Mouse (Mus musculus) kidney, postnatal 4 days (tissue): ENCODE data around the gene Pip5k1b.

Source experiments
- DNase-seq, 2 experiments: peaks; one replicate each; pipeline ENCODE4 v3.0.0; 2021; ENCODE audit warnings: mixed read lengths in 2 of 2

The Pip5k1b gene

DNA sequence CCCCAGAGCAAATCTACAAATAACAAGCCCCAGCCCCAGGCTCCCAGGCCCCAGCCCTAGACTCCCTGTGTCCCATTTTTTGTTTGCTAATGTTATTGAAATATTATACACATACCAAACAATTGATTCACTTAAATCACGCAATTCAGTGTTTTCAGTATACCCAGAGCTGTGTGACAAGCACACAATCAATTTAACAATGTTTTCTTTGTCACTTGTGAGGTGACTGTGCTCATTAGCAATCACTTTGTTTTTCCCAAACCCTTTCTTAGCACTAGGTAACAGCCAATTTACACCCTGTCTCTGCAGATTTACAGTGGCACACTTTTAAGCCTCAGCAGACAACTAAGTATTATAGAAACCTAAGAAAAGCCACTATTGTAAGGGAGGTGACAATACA, 228.7 kb downstream of the Pip5k1b start:
- no peak for DNase-seq

DNA sequence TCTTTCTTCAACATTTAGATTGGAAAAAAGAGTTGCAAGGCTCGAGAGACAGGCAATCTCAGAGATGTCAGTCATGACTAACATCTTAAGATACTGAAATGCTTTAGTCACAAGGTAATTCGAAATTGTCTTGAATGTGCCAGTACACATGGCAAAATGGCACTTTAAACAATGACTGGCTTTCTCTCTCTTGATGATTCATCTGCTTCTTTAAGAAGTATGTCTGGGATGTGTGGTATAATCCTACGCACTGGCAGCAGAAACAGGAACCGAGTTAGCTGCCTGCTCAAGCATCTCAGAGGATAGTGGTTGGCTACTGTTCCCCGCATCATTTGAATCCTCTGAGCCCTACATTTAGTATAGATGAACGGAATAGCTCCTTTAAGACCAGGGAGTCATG, 230.0 kb downstream of the Pip5k1b start:
- DNase-seq, result no peak

DNA sequence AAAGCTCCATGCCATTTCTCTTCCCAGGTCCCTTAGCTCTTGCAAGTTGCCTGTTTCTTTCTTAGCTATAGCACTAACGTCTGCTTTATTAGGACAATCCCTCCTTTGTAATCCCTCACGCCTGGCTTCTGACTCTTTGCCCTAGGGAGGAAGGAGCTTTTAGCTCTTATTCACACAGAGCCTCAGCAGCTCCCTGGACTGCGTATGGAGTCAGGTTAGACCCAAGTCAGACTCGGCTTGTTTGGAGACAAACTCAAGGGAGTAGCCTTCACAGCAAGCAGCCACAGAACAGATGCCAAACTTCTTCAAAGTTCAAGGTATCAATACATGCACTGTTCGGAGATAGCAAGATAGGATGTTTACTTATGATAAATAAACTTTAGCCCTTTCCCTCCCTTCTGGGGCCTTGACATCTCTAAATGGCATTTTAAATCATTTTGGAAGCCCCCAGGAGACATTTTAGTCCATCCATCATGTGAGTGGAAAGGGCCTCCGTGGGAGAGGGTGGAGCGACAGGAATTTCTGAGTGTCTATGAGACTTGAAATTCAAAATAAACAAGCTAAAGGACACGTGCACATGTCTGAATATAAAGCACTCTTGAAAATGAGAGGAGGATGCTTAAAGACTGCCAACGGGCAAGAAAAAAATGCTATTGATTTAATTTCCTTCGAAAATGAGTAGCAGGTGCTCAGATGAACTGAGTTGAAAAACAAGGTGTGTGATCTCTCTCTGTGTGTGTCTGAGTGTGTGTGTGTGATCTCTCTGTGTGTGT, 231.6 kb downstream of the Pip5k1b start:
- DNase-seq, result no peak

DNA sequence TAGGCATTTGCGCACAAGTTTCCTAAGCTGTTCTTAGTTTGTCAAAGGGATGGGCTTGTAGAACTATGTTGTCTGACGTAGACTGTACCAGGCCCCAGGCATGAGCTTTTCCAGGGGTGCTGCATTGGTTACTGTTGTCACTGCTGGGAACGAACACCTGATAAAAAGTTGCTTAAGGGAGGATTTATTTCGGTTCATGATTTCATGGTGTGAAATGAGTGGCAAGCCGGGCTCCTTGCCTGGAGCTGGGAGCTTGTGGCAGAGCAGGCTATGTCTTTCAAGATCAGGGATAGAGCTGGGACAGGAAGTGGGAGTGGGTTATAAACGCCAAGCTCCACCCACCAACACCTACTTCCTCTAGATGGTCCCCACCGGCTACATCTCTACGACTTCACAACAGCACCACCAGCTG, 233.8 kb downstream of the Pip5k1b start:
- no peak for DNase-seq

DNA sequence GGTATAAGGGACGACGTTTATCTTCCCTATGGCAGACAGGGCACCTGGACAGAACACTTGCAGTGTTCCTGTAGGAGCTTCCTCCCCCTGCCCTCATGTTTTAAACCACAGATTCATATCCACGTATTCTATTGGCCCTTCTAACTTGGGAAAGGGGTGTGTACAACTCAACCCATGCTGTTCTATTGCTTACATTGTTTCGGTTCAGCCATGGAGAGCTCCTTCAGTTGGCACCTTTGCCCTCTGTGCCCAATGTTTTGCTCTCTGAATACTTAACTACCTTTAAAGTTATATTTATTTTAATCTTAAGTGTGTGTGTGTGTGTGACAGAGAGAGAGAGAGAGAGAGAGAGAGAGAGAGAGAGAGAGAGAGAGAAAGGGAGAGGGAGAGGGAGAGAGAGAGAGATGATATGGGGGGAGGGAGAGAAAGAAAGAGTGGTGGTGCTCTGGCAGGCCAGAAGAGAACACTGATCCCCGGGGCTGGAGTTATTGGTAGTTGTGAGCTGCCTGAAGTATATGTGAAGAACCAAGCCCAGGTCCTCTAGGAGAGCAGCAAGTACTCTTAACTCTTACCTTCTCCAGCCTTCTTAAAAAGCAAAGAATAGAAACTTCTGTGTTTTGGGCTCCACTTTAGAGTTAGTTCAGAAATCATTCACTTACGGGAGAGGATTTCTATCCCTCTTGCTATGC, 234.3 kb downstream of the Pip5k1b start:
- no peak for DNase-seq

DNA sequence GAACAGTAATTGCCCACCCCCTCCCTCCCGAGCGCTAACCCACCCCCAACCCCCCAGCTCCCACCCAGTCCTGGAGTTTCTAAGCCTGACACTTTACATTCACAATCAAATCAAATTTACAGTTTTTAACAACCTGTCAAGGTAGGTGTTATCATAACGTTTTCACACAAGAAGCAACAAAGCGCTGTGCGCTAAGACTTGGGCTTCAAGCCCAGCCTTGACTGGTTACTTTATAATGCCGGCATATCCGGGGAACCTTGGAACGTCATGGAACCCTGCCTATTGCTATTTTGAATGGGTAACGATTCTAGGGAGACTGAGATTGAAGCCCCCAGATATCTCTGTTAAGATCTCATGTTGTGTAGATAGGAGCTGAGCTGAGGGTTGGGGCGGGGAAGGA, 237.5 kb downstream of the Pip5k1b start:
- DNase-seq, result no peak

DNA sequence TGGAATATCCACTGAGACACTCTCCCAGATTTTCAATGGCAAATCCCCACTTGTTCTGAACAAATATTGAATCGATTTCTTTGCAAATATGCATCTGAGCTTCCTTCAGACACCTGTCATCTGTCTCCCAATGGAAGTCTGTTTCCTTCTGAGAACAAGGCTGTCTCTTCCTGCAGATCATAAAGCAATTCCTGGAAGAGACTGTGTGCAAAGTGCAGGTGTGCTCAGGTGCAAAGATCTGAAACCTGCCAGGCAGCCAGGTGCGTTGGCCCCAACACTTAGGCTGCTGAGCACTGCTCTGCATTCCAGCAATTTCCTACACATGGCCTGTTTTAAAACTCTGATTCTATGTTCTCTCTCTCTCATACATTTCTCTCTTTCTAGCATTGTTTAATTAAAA, 237.9 kb downstream of the Pip5k1b start:
- no peak for DNase-seq

DNA sequence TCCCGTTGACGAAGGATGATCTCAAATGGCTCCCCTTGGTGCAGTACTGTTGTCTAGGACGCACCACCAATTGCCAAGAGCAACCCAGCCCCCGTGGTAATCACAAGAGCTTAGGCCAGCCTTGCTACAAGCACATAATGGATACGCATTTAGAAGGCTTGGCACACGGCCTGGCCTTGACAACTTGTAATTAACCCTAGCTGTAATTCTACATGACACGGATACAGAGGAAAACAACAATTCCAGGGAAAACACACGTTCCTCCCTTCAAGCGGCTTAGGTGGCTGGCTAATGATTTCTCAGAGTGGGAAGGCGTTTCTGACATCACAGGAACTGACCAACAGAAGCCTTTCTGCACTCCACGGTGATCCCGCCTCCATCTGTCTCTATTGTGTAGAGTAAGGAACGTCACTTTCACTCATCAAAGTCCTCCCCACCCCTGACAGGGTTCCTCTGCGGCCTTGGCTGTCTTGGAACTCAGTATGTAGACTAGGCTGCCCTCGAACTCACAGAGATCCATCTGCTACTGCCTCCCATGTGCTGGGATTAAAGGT, 238.6 kb downstream of the Pip5k1b start:
- DNase-seq, result peak; percentile 67 to 75

DNA sequence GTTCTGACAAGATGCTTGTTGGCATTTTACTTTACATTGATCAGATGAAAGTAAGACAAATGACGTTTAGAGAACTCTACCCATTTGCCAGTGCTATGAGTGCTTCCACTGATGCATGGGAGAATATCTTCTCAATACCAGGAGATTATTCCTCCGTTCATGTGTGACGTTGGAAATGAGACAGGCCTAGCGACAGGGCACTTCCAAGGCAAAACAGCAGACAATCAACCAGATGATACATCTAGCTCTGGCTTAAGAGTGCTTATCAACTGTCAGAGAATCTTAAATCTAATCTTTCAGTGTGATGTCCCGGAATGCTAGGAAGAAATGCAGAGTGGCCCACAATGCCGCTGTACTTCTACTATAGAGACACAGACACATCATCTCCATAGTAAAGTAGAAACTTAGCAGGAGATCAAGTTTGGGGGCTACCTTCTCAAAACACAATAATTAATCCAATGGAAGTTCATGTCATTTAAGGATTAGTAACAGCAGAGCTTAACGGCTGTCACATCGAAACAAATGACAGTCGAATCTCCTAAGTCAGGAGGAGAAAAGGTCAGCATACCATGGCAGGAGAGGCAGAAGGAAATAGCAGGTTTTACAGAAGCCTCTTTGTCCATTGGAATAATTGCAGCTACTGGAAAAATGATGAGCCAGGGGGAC, 239.5 kb downstream of the Pip5k1b start:
- no peak for DNase-seq

DNA sequence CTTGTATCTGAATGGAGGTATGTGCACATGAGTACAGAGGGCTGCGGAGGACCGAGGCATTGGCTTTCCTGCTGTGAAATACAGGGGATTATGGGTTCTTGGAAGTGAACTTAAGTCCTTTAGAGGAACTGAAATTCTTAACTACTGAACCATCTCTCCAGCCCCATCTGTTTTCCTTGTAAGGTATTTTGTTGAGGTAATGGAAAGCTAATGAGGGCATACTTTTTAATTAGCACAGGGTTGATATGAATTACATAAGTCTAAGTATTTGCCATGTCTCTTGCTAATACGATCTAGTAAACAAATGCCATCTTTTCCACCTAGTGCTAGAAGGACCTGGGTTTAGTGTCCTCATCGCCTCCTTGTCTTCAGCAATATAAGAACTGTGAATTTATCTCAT, 240.4 kb downstream of the Pip5k1b start:
- DNase-seq, result no peak

DNA sequence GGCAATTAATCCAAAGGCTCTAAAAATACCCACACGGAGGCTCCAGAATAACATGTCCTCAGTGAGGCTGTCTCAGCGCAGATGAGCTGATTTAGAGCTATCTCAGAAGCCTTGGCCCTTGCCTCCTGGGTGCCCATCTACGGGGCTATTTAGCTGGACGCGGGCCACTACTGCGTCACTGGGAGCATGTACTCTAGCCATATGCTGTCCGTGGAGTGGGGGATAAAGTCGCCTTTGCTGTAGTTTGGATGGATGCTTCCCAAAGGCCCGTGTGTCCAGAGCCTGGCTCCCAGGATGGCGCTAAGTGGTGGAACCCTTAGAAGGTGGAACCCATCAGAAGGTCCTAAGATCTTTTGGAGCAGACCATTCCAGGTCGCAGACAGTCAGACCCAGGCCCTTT, 241.0 kb downstream of the Pip5k1b start:
- DNase-seq, result no peak

DNA sequence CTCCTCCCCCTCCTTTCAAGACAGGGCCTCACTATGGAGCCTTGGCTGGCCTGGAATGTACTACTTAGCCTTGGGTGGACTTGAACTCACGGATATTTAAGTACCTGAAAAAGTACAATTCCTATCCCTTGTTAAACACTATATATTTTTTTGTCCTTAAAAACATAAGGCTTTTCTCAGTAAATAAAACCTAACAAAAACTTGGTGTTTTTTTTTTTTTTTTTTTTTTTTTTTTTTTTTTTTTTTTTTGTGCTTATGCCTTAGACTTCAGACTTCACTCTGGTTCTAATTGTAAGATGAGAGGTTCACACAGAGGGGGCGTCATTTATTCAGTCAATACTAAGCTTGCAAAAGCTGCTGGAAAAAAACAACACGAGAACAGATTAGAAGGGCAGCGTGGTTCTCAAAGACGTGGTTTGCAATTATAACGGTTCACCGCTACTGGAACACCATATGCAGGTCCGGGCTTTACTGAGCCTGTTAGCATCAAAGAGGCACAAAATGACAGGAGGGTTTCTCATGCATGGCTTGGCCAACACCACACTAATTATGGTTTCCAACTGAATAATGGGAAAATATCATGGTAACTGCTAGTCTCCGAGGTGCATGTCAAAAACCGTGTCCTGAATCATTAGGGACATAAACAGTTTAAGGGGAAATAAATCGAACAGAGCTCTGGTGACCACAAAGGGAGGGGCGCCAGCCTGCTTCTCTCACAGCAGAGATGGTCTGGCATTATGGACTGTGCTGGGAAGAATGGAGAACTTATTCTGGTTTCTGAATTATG, 242.9 kb downstream of the Pip5k1b start:
- no peak for DNase-seq

DNA sequence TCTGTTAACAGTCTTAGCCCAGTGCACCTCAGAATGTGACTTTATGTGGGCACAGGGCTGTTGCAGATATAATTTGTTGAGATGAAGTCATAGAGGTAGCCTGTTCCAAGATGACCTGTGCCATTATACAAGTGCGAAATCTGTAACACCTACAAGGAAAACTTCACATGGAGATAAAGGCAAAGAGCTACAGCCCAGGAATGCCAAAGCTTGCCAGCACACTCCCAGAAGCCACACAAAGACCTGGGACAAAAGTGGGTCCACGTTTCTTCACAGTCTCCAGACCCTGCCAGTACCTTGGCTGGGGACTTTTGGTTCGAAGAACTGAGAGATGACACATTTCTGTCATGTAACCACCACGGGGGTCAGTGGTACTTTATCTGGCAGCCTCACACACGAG, 243.6 kb downstream of the Pip5k1b start:
- no peak for DNase-seq

DNA sequence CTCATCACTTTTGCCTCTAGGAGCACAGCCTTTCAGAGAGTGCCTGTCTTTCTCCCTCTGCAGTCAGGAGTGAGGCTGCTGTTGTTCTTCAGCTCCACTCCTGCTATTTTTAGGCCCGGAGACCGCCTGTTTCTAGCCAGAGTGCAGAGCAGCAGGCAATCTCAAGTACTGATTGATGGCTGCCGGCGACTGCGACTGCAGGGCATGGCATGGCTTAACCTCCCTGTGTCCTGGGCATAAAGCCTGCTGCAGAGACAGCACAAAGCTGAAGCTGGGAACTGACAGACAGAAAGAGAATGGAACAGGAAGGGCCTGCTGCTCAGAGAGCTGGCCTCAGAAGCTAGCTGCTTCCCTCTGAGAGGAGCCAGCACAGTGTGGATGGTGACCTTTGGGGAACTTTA, 247.4 kb downstream of the Pip5k1b start:
- peak; percentile 43 to 58 for DNase-seq

DNA sequence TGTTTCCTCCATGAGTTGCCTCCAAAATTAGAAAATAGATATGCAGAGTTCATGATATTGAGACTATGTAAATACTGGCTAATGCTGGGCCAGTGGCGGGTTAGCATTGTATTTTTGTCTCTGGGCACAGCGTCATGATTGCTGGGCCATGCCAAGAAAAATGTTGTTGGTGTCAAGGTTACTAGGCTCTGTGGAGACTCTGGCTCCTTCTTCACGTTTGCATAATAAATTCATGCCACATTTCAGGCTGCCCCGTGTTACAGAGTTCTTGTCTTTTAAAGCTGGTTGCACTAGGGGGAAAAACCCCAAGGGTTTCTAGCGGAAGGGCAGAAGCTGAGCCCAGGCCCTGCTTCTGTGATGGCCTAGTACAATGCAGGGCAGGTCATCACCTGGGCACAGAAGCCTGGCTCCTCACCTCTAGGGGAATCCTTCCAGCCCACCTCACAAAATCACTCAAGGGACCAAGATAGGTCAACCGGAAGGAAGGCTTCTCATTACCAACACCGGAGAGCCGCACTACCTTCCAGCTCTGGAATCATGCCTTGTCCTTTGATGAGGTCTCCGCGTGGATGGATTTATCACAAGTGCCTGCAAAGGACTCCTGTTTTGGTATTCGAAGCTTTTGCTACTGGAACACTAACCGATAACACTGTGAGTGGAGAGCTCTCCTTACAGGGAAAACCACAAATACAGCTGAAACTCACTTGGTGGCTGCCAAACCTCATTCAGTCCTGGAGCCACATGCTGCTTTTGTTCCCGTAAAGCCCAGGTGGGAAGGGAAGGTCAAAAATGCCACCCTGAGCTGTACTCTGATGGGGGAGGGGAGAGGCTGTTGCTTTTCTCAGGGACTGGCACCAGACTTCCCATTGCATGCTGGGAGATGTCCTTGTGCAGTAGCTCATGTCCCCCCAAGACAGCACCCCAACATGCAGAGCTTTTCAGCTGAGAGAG, 248.1 kb downstream of the Pip5k1b start:
- DNase-seq, result no peak

DNA sequence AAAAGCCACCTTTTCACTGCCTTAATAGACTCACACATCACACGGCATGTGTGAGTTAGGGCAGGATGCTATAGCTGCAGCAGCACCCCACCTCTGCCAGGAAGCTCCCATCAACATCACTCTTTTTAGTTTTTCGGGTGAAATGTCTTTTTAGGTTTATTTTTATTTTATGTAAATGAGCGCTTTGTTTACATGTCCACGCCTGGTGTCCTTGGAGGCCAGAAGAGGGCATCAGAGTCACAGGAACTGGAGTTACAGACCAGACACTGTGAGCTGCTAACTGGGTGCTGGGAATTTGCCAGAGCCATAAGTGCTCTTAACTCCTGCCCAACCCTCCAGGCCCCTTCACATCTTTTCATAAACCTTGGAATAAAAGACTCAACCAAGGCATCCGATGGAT, 249.3 kb downstream of the Pip5k1b start:
- no peak for DNase-seq

DNA sequence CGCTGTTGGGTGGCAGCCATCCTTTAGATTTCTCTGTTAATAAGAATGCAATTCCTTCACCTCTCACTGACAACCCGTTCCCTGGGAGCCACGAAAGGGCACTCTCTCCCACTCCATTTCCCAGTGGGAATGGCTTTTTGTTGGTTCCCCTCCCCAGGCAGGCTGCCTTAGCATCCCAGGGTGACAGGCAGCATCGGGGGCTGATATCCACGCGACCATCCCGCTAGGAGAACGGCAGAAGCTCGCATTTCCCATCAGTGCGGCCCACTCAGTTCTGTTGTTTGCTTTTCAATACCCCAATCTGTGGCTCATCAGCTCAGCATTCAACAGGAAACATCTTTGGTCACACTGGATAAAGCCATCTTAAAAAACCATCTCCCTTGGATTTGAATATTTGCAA, 253.5 kb downstream of the Pip5k1b start:
- DNase-seq, result no peak

DNA sequence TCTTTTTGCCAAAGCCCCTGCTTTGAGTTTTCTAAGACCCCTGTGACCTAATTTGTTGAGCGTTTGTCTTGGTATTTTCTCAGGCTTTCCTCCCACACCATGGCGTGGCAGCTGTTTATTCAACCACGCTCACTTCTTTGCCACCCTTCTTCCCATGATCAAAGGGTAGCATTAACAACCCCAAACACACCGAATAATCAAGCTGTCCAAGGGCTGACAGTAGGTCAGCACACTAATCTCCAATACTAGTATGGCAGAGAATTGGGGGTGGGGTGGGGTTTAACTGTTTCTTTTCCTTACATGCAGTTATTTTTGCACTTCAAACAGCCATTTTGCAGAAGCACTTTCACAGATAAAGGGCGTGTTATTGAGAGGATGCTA, 253.9 kb downstream of the Pip5k1b start:
- no peak for DNase-seq

DNA sequence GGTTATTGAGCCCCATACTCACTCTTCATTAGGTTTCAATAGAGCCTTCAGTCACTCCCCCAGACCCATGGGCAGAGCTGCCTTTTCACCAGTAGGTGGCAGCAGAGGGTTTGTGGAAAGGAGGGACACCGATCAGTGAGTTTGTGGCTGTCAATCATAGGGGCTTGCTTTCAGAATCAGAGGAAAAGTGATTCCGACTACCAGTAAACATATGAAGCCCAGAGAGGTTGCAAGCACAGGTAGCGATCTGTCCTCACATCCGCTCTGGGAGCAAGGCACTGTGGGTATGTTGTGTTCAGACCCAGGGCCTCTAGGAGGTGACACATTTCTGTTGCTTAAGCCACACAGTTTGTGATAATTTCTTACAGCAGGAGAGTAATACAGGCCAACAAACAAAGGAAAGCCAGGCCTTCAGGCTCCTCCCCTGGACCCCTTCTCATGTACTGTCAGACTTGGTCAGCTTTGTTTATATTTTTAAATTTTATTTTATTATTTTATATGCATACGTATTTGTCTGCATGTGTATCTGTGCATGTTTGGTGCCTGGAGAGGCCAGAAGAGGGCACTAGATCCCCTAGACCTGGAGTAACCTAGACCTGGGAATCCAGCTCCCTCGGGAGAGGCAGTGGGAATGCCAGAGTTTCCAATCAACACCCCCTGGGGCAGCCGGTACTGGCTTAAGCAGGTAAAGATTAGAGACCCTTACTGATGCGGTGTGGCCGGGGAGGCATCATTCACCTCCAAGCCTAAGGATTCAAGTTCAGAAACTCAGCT, 254.5 kb downstream of the Pip5k1b start:
- peak; percentile 80 to 85 for DNase-seq

DNA sequence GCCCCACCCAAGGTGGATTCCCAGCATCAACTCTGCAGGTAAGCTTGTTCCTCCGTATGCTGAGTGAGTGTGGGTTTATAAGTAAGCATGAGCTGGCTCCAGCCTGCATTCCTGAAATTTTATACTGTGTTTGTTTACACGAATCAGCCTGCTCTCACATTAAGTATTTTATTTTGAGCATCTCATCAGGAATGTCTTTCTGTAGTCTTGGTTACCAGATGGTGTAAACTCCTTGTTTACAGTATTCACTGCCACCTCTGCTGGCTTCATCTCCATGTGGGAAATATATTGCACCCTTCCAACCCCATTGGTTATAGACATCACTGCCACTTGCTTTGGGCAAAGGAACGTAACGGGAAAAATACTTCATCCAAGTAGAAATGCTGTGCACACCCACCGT, 262.1 kb downstream of the Pip5k1b start:
- DNase-seq, result no peak

DNA sequence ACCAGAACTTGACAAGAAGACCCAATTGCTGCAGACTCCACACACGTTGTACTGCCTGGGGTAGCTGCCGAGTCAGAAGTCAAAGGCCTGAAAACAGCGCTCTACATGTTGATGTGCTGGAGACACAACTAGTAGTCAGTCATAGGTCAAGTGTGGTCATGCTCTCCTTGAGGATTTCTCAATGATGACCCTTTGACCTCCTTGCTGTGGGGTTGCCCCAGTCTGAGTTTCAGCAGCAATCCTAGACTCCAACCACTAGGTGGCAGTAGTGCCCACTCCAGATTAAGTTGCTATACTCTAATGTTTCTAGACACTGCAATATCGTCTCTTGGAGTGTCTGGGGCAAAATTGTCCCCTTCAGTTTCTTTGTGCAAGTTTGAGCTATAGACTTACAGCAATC, 271.5 kb downstream of the Pip5k1b start:
- peak; percentile 42 to 59 for DNase-seq
